Mouse (Mus musculus): ENCODE measurements at regions not wholly inside any gene's neighbourhood (a gene's known extent, or its start where the extent isn't known, plus 50 kb on each side); places are given as distances from the start of the nearest gene placed in this dataset.

DNA sequence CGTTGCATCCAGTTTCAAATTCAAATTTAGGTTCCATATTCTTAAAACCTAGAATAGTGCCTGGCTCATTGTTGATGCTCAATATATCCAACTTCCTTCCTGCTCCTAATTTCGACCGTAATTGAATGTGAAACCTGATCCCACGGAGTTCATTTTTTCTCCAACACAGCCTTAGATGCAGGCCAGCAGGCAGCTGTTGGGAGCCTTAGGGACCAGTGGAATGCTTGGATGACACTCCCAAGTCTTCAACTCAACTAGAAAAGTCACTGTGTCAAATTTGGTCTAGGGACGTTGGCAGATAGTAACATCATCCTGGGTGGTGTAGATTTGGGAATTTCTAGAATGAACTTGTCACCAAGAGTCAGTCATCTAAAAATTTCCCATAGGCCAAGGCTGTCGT is 86.9 kb upstream of the Npas2 start:
- 70% methylated on average over 6 of the region's 6 CpGs for WGBS
- no peaks in the 10 kb centered on the region for H3K36me3 ChIP-seq (ENCODE audit: control insufficient read depth, insufficient read depth, low read length)
- ATAC-seq, result no peak

DNA sequence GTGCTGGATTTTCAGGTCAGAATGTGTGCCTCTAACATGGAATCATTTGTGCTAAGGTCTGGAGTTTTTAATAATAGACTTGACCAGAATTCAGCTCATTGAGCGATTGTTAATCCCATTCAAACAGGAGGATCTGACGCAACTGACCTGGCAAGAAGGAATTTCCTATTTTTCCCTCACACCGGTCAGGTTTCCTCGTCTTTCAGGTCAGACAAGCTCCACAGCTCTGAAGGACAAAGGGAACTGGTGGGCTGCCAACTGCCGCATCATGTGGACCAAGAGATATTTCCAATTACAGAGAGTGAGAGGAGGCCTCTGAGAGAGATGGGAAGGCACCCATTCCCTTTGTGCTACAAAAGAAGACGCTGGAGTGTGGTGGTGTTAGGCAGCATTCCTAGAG is 77.2 kb upstream of the Npas2 start:
- Histone ChIP-seq H3K9ac (ENCODE audit: low read depth, low read length) (no peak overlapping the region), H3K27ac (ENCODE audit: low read length) (no peak overlapping the region), H3K9me3 (ENCODE audit: control insufficient read depth, low read length) (no peaks in the 10 kb centered on the region), H3K4me2 (ENCODE audit: low read depth, low read length) (no peak overlapping the region), H3K36me3 (ENCODE audit: control insufficient read depth, insufficient read depth, low read length) (no peaks in the 10 kb centered on the region), H3K27me3 (replicated peaks; ENCODE audit: control insufficient read depth, insufficient read depth, low read length) (no peaks in the 10 kb centered on the region), H3K4me3 (ENCODE audit: low read length) (no peak overlapping the region), H3K4me1 (ENCODE audit: control insufficient read depth, insufficient read depth, low read length) (no peaks in the 10 kb centered on the region)
- ATAC-seq, result no peak
- 89% methylated on average over 6 of the region's 6 CpGs for WGBS

More for the DNA sequence above, 86.9 kb upstream of the Npas2 start:
- Histone ChIP-seq H3K4me2 (ENCODE audit: low read depth, low read length) (no peak overlapping the region), H3K27ac (ENCODE audit: low read length) (no peak overlapping the region), H3K4me3 (ENCODE audit: low read length) (no peak overlapping the region), H3K9ac (ENCODE audit: low read depth, low read length) (no peak overlapping the region), H3K9me3 (ENCODE audit: control insufficient read depth, low read length) (no peaks in the 10 kb centered on the region), H3K27me3 (replicated peaks; ENCODE audit: control insufficient read depth, insufficient read depth, low read length) (no peaks in the 10 kb centered on the region), H3K4me1 (ENCODE audit: control insufficient read depth, insufficient read depth, low read length) (0 out of 2 replicates have a peak, but pooled peaks cover 4% of the 10 kb centered on the region)

DNA sequence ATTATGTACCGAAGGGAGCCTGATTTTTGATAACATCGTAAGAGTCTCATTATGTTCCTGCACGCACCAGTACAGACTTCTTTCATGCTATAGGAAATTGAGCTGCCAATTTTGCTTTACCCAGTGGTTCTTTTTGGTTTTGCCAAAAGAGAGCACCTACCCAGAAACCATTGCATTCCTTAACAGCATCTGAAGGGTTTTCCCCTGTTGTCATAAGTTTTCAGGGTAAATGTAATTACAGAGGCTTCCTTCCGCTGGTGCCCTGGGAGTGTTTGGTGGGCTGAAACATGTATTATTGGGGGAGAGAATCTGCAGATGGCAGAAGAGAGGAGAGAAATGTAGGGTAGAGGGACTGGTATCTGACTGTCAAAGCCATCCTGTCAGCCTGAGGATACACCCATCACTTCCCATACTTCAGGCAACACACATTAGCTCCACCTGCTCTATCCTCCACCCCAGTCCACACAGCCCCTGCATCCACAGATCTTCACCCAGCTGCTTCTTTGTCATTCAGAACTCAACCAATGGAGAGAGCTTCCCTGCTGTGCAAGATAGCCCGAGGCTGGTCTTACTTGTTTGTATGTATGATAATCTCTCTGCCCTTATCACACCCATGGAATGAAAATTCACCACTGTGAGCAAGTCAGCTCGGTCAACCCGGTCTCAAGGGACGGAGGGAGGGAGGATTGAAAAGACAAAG is 71.1 kb upstream of the Npas2 start:
- Histone ChIP-seq H3K4me2 (ENCODE audit: low read depth, low read length) (no peak overlapping the region), H3K4me3 (ENCODE audit: low read length) (no peak overlapping the region), H3K36me3 (ENCODE audit: control insufficient read depth, insufficient read depth, low read length) (no peaks in the 10 kb centered on the region), H3K9ac (ENCODE audit: low read depth, low read length) (no peak overlapping the region), H3K27ac (ENCODE audit: low read length) (no peak overlapping the region), H3K4me1 (ENCODE audit: control insufficient read depth, insufficient read depth, low read length) (no peaks in the 10 kb centered on the region), H3K27me3 (replicated peaks; ENCODE audit: control insufficient read depth, insufficient read depth, low read length) (no peaks in the 10 kb centered on the region), H3K9me3 (ENCODE audit: control insufficient read depth, low read length) (no peaks in the 10 kb centered on the region)
- WGBS, result 61% methylated on average over 8 of the region's 8 CpGs
- no peak for ATAC-seq

- 41% methylated on average over 10 of the region's 10 CpGs for WGBS
- ATAC-seq, result no peak
- no peak overlapping the region for H3K4me3 ChIP-seq (ENCODE audit: low read length)
Observed at GRCm38 (mm10) chr1:39123081-39123812, 70.3 kb upstream of the Npas2 start.

GRCm38 (mm10) chr1:39123813-39124146 is 69.8 kb upstream of the Npas2 start:
- H3K4me2 ChIP-seq (ENCODE audit: low read depth, low read length), result no peak overlapping the region
- H3K27me3 ChIP-seq (replicated peaks; ENCODE audit: control insufficient read depth, insufficient read depth, low read length), result no peaks in the 10 kb centered on the region
- no peak overlapping the region for H3K9ac ChIP-seq (ENCODE audit: low read depth, low read length)
- H3K4me3 ChIP-seq (ENCODE audit: low read length), result no peak overlapping the region
- H3K27ac ChIP-seq (ENCODE audit: low read length), result no peak overlapping the region
- no peak for ATAC-seq
- no peaks in the 10 kb centered on the region for H3K36me3 ChIP-seq (ENCODE audit: control insufficient read depth, insufficient read depth, low read length)
- H3K4me1 ChIP-seq (ENCODE audit: control insufficient read depth, insufficient read depth, low read length), result no peaks in the 10 kb centered on the region
- WGBS, result 76% methylated on average over 2 of the region's 2 CpGs
- H3K9me3 ChIP-seq (ENCODE audit: control insufficient read depth, low read length), result no peaks in the 10 kb centered on the region

More at GRCm38 (mm10) chr1:39123081-39123812, 70.3 kb upstream of the Npas2 start:
- Histone ChIP-seq H3K27me3 (replicated peaks; ENCODE audit: control insufficient read depth, insufficient read depth, low read length) (no peaks in the 10 kb centered on the region), H3K9me3 (ENCODE audit: control insufficient read depth, low read length) (no peaks in the 10 kb centered on the region), H3K27ac (ENCODE audit: low read length) (no peak overlapping the region), H3K36me3 (ENCODE audit: control insufficient read depth, insufficient read depth, low read length) (no peaks in the 10 kb centered on the region), H3K4me2 (ENCODE audit: low read depth, low read length) (no peak overlapping the region), H3K4me1 (ENCODE audit: control insufficient read depth, insufficient read depth, low read length) (no peaks in the 10 kb centered on the region), H3K9ac (ENCODE audit: low read depth, low read length) (no peak overlapping the region)

DNA sequence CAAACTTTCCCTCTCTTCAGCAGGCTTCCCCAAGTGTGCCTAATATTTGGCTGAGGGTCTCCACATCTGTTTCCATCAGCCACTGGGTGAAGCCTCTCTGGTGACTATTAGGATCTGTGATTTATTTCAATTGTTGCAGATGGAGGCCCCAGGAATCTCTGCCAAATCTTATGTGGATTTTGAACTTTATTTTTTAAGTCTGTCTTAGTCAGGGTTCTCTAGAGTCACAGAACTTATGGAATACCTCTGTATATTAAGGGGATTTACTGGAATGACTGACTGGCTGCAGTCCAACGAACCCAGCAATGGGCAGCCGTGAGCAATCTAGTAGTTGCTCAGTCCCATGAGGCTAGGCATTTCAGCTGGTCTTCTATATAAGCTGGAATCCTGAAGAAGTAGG is 59.0 kb upstream of the Npas2 start:
- WGBS, result 60% methylated on average over 2 of the region's 2 CpGs
- Histone ChIP-seq H3K27me3 (replicated peaks; ENCODE audit: control insufficient read depth, insufficient read depth, low read length) (no peaks in the 10 kb centered on the region), H3K4me1 (ENCODE audit: control insufficient read depth, insufficient read depth, low read length) (no peaks in the 10 kb centered on the region), H3K4me2 (ENCODE audit: low read depth, low read length) (no peak overlapping the region), H3K9me3 (ENCODE audit: control insufficient read depth, low read length) (no peaks in the 10 kb centered on the region), H3K9ac (ENCODE audit: low read depth, low read length) (no peak overlapping the region), H3K36me3 (ENCODE audit: control insufficient read depth, insufficient read depth, low read length) (no peaks in the 10 kb centered on the region), H3K4me3 (ENCODE audit: low read length) (no peak overlapping the region), H3K27ac (ENCODE audit: low read length) (no peak overlapping the region)
- ATAC-seq, result no peak

DNA sequence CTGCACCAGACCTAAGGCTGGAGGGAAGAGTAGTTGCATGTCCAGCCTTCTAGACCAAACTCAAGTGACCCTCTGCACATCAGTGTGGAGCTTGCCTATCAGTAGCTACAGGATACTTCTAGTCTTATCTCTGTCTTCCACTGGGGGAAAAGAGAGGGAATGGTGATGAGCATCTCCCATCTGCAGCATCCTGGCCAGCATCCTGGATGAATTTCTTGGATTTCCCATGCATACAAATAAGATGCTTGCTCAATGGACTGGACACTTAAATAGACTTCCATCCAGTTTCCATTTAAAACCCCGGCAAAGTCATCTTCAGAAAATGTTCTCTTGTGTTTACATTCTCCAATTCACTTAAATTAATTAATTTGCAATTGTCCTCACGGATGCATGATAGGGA is 50.5 kb upstream of the Npas2 start:
- ATAC-seq, result no peak
- Histone ChIP-seq H3K4me3 (ENCODE audit: low read length) (no peak overlapping the region), H3K9ac (ENCODE audit: low read depth, low read length) (no peak overlapping the region), H3K27ac (ENCODE audit: low read length) (no peak overlapping the region), H3K36me3 (ENCODE audit: control insufficient read depth, insufficient read depth, low read length) (no peaks in the 10 kb centered on the region), H3K27me3 (replicated peaks; ENCODE audit: control insufficient read depth, insufficient read depth, low read length) (no peaks in the 10 kb centered on the region), H3K4me2 (ENCODE audit: low read depth, low read length) (no peak overlapping the region), H3K4me1 (ENCODE audit: control insufficient read depth, insufficient read depth, low read length) (no peaks in the 10 kb centered on the region), H3K9me3 (ENCODE audit: control insufficient read depth, low read length) (no peaks in the 10 kb centered on the region)
- 78% methylated on average over 2 of the region's 2 CpGs for WGBS

DNA sequence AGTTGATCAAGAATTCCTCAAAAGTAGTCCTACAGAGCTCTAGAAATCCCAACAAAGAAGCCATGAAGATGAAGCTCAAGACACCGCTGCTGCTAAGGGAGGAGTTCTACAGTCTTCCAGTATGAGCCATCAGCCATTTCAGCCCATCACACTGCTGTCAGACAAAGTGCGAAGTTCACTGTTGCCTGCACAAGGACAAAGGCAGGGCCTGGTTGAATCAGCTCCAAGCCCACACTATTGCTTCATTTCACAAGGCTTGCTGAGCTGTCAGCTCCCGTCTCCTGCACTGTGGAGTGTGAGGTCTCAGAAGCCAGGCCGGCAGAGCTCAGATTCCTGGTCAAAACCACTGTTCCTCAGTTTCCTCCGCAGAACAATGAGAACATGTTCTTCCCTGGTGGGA is 49.9 kb upstream of the Npas2 start:
- H3K9ac ChIP-seq (ENCODE audit: low read depth, low read length), result no peak overlapping the region
- no peaks in the 10 kb centered on the region for H3K9me3 ChIP-seq (ENCODE audit: control insufficient read depth, low read length)
- no peak overlapping the region for H3K4me3 ChIP-seq (ENCODE audit: low read length)
- H3K4me2 ChIP-seq (ENCODE audit: low read depth, low read length), result no peak overlapping the region
- no peaks in the 10 kb centered on the region for H3K4me1 ChIP-seq (ENCODE audit: control insufficient read depth, insufficient read depth, low read length)
- no peak overlapping the region for H3K27ac ChIP-seq (ENCODE audit: low read length)
- 89% methylated on average over 5 of the region's 5 CpGs for WGBS
- no peaks in the 10 kb centered on the region for H3K36me3 ChIP-seq (ENCODE audit: control insufficient read depth, insufficient read depth, low read length)
- H3K27me3 ChIP-seq (replicated peaks; ENCODE audit: control insufficient read depth, insufficient read depth, low read length), result no peaks in the 10 kb centered on the region
- ATAC-seq, result no peak

Data from intestine, embryonic 16.5 days (tissue).